Mouse (Mus musculus) CD4-positive naive resting alpha-beta T cell, adult 76 days (primary cell): Measurements from ENCODE around the gene B4galt7. TPM values are rescaled to one million over a fixed set of nuclear protein-coding genes. Genes with fewer than 3 reads are reported as not detected.

Experiments used
- total RNA-seq: library from RNA; stranded (reverse); gene quantifications from one replicate; pipeline ENCODE4 v1.2.4, GENCODE M21; 2023

The B4galt7 gene
- total RNA-seq = 21.6 TPM

DNA sequence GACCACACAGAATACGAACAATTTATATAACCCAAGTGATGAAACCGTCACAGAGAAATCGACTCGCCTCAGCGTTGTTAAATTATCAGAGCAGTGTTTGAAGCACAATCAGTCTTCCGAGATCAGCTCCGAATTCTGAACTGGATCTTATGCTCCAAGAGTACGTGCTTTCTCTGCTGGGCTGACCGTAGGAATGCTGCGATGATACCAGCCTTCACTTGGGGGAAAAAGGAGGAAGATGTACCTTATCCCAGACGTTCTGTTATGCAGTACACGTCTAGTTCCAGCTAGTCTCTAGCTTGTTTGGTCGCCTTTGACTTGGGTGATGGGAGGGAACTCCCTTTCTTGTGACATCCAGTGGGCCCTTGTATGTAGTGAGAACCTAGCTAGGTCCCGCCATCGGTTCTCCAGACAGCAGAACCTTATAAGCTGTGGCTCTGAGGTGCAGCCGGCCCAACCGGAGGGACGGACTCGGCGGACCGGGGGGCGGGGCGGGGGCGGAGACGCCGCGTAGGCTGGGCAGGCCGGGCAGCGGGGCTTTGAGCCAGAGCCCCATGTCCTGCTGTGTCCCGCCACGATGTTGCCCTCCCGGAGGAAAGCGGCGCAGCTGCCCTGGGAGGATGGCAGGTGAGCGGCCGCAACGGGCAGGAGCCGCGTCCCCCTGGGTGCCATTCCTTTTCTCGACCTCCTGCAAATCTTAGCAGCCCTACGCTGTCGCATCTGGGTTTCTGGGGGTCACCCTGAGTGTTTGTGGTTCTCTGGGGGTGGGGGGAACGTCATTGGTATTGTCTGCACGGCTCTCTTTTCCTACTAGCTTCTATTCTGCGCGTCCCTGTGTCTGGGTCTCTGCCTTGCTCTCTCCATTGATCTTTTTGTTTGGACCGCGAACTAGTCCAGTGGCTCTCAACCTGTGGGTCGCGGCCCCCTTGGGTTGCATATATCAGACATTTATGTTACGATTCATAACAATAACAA is at the start of gene B4galt7:
TSS of gene B4galt7 (plus strand) at position 331 of the 975 bp plus-strand sequence.

DNA sequence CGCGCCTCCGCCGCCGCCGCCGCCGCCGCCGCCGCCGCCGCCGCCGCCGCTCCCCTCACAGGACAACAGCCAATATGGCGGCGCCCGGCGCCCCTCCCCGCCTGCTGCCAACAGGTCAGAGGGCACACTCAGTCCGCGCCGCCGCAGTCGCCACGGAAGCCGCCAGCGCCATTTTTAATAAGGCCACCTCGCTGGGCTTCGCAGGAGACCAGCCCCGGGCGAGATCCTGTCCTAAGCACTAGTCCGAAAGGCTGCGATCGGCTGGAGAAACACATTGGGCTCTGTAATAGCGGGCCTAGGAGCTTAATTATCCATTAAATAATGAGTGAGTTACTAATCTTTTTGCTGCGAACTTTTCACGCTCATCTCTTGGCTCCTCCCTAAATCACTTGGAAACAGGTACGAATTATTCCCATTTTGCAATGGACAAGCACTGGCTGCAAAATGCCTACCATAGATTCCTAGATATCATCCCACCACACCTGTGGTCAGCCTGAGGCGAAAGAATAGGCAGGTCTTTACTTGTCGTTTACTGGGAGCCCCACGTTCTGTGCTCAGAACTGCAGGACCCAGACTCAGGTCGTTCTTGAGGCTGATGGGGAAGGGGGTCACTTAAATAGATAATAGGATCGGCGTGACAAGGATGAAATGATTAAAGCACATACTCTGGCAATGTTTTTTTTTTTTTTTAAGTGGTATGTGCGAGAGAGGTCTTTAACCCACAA is 28.5 kb upstream of the B4galt7 start, which contains the start of gene Fam193b:
TSS of gene Fam193b (minus strand) at position 94 of the 725 bp plus-strand sequence.

DNA sequence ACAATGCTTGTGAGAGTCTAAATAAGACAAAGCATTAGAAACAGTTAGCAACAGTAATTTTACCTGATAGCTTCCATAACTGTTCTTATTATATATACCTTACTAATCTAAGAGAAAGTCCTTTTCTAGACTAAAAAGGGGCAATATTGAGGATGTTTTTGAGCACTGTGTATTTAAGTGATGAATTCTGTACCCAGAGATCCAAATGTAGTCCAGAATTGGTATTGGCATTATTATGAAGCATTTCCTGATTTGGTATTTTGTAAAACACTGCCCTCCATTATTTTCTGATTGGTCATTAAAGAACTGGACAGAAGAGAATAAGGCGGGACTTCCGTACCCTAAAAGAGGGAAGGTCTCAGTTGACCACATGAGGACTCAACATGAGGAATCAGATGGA is 26.3 kb upstream of the B4galt7 start, which contains the start of gene Tmed9:
TSS of gene Tmed9 (plus strand) at position 301 of the 400 bp plus-strand sequence.

DNA sequence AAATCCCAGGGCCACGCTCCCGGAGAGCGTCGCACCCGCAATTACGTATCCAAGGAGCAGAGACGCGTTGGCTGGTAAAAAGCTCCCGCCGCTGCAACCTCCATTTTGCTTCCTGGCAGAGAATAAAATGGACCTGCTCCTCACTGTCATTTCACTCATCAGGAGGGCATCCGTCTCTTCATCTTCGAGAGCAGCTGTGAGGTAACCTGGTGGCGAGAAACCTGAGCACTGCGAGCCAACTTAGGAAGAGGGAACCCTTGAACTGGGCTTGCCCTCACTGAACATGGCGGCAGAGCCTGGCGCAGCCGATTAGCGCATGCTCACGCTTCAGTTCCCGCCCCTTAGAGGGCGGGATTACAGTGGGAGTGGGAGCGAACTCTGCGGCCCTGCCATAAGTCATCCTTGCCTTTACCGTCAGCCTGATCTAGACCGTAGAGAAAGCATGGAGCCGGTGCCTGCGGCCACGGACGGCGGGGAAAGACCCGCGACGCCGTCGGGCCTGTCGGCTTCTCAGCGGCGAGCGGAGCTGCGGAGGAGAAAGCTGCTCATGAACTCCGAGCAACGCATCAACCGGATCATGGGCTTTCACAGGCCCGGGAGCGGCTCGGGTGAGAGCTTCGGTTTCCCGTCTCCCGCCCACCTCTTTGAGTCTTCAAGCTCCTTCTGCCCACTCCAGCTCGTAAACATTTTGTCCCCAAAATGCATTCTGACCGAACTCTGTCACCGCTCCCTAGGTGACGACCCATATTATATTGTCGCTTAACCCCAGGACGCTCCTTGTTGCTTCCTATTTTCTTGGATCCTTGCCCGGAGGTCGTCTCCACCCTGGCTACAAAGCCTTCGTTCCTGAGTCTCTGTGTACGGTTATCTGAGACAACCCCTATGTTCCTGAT is 23.2 kb downstream of the B4galt7 start, which contains the start of gene Caml:
TSS of gene Caml (plus strand) at position 357 of the 893 bp plus-strand sequence.

DNA sequence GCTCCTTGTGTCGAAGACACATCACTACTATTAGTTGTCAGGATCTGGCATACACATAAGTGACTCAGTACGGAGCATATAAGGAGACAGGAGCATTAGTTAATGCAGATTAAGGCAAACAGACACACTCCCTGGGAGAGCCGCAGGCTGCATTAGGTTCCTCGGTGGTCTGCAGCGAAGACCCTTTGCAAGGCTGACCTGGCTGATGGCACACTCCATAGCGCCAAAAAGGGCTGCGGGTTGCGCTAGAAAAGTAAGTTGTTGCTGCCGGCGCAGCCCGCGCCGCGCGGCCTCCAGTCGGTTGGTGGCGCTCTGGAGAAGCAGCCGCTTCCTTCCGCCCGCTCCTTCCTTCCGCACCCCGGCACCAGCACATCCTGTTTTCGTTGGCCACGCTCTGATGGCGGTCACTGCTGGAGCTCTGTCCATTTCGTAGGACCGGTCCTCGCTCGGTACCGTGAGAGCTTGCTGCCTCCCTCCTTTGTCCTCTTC is 35.0 kb downstream of the B4galt7 start, which contains the start of gene Ddx46:
TSS of gene Ddx46 (plus strand) at position 389 of the 489 bp plus-strand sequence.

Other genes with a start within 250 kb of the B4galt7 start
- gene Lman2, start 237.1 kb upstream of the B4galt7 start, total RNA-seq = 104 TPM
- 84.0 TPM for gene Rgs14, start 230.2 kb upstream of the B4galt7 start, total RNA-seq
- gene Slc34a1, start 201.7 kb upstream of the B4galt7 start, total RNA-seq = not detected
- gene Pfn3, start 184.7 kb upstream of the B4galt7 start, total RNA-seq = not detected
- gene F12, start 173.1 kb upstream of the B4galt7 start, total RNA-seq = 1.1 TPM
- 405 TPM for gene Grk6, start 154.8 kb upstream of the B4galt7 start, total RNA-seq
- gene Prr7, start 135.6 kb upstream of the B4galt7 start, total RNA-seq = 56.5 TPM
- 0.23 TPM for gene Dbn1, start 111.8 kb upstream of the B4galt7 start, total RNA-seq
- gene Pdlim7, start 86.2 kb upstream of the B4galt7 start, total RNA-seq = 8.0 TPM
- gene Dok3, start 70.6 kb upstream of the B4galt7 start, total RNA-seq = 20.7 TPM
- 65.2 TPM for gene Ddx41, start 63.2 kb upstream of the B4galt7 start, total RNA-seq
- 147 TPM for gene Fam193b, start 28.8 kb upstream of the B4galt7 start, total RNA-seq
- gene Tmed9, start 26.2 kb upstream of the B4galt7 start, total RNA-seq = 104 TPM
- 22.3 TPM for gene Caml, start 23.1 kb downstream of the B4galt7 start, total RNA-seq
- gene Ddx46, start 35.1 kb downstream of the B4galt7 start, total RNA-seq = 105 TPM
- 31.4 TPM for gene B230219D22Rik, start 93.2 kb downstream of the B4galt7 start, total RNA-seq
- 21.5 TPM for gene Txndc15, start 114.8 kb downstream of the B4galt7 start, total RNA-seq
- gene Pcbd2, start 127.5 kb downstream of the B4galt7 start, total RNA-seq = 24.9 TPM
- gene Catsper3, start 184.7 kb downstream of the B4galt7 start, total RNA-seq = not detected
- not detected for gene Pitx1, start 236.3 kb downstream of the B4galt7 start, total RNA-seq